Mouse (Mus musculus): Measurements from ENCODE around the gene Olfr522. TPM values are rescaled to one million over a fixed set of nuclear protein-coding genes. Genes with fewer than 3 reads are reported as not detected.

Gene Olfr522
- not detected in 2 replicates for polyA plus RNA-seq (2015; fragmentation: Nextera tagmentation; extraction: Ambion mirVana)

GRCm38 (mm10) chr7:140164664-140165063 lies at the start of gene Olfr522:
Gene Olfr522, minus strand, starts transcription at chr7:140164764.
- Histone ChIP-seq H3K36me3 (ENCODE audit: control insufficient read depth, insufficient read depth, low read length) (no peaks in the 10 kb centered on the region), H3K9me3 (ENCODE audit: control insufficient read depth, low read length) (no peaks in the 10 kb centered on the region), H3K4me1 (ENCODE audit: control insufficient read depth, insufficient read depth, low read depth, low read length) (no peaks in the 10 kb centered on the region), H3K4me3 (ENCODE audit: low read length) (no peak within 1 kb of the TSS), H3K27me3 (replicated peaks; ENCODE audit: control insufficient read depth, insufficient read depth, low read length) (no peaks in the 10 kb centered on the region), H3K9ac (ENCODE audit: low read depth, low read length) (no peak within 1 kb of the TSS), H3K27ac (ENCODE audit: low read depth, low read length) (no peak within 1 kb of the TSS), H3K4me2 (ENCODE audit: low read length) (no peak within 1 kb of the TSS)
- WGBS, result 58% methylated on average over 7 of the region's 7 CpGs
- no peak for ATAC-seq

DNA sequence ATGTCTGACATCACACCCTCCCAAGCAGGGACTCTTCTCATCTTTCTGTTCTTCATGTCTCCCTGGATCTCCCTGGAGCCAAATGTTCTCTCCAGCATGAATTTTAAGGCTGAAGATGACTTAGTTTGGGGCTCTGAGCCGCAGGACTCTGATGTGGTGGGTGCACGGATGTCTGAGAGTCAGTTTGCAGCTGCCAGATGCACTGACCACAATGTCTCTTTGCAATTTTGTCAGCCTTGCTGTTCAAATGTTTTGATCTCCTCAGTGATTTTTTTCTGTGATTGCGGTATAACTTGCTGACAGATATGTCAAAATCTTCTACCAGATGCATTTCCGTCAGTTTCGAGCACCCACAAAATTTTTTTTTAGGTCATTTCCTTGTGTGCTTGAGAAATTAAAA lies 49.3 kb upstream of the Olfr522 start:
- no peaks in the 10 kb centered on the region for H3K36me3 ChIP-seq (ENCODE audit: control insufficient read depth, insufficient read depth, low read length)
- H3K4me2 ChIP-seq (ENCODE audit: low read length), result no peak overlapping the region
- ATAC-seq, result no peak
- 81% methylated on average over 5 of the region's 5 CpGs for WGBS
- H3K27me3 ChIP-seq (replicated peaks; ENCODE audit: control insufficient read depth, insufficient read depth, low read length), result no peaks in the 10 kb centered on the region
- no peaks in the 10 kb centered on the region for H3K9me3 ChIP-seq (ENCODE audit: control insufficient read depth, low read length)
- no peak overlapping the region for H3K27ac ChIP-seq (ENCODE audit: low read depth, low read length)
- H3K4me3 ChIP-seq (ENCODE audit: low read length), result no peak overlapping the region
- H3K4me1 ChIP-seq (ENCODE audit: control insufficient read depth, insufficient read depth, low read depth, low read length), result no peaks in the 10 kb centered on the region
- no peak overlapping the region for H3K9ac ChIP-seq (ENCODE audit: low read depth, low read length)

DNA sequence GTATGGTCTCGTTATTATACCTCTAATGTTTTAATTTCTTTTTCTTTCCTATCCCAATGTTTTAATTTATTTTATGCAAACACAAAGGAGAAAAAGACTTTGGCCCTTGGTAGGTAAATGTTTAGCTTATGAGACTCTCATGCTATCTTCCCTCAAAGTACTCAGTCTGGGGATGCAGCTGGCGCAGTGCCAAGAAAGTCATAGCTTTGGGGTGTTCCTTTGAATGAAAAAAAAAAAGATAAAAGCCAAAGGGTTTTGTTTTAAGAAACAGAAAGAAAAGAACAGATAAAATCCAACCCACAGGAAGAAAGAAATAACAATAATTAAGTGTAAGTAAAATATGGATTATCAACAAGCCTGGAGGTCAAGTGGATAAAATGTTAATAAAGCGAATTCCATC lies 44.1 kb upstream of the Olfr522 start:
- no peaks in the 10 kb centered on the region for H3K9me3 ChIP-seq (ENCODE audit: control insufficient read depth, low read length)
- no peak for ATAC-seq
- H3K27ac ChIP-seq (ENCODE audit: low read depth, low read length), result no peak overlapping the region
- no peaks in the 10 kb centered on the region for H3K36me3 ChIP-seq (ENCODE audit: control insufficient read depth, insufficient read depth, low read length)
- H3K4me3 ChIP-seq (ENCODE audit: low read length), result no peak overlapping the region
- H3K27me3 ChIP-seq (replicated peaks; ENCODE audit: control insufficient read depth, insufficient read depth, low read length), result no peaks in the 10 kb centered on the region
- H3K4me1 ChIP-seq (ENCODE audit: control insufficient read depth, insufficient read depth, low read depth, low read length), result no peaks in the 10 kb centered on the region
- H3K4me2 ChIP-seq (ENCODE audit: low read length), result no peak overlapping the region
- 91% methylated on average over 3 of the region's 3 CpGs for WGBS
- no peak overlapping the region for H3K9ac ChIP-seq (ENCODE audit: low read depth, low read length)

DNA sequence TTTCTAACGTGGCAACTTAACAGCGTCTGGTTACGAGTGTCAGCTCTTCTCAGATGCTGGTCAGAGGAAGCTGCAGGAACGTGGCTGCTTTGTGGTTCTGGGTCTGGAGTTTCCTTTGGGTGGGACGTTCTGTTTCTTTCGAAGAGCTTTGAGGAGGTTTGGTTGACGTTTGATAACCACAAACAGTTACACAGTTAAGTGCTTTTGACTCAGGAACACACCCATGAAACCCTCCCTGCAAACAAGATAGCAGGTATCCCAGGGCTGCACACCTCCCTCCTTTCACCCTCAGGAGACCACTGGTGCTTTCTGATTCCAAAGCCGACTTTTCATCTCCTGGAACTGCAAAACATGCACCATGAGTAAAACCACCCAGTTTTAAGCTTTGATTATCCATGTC lies 43.6 kb upstream of the Olfr522 start:
- no peaks in the 10 kb centered on the region for H3K4me1 ChIP-seq (ENCODE audit: control insufficient read depth, insufficient read depth, low read depth, low read length)
- whole genome bisulfite sequencing, result 82% methylated on average over 8 of the region's 8 CpGs
- ATAC-seq, result no peak
- H3K4me2 ChIP-seq (ENCODE audit: low read length), result no peak overlapping the region
- no peaks in the 10 kb centered on the region for H3K9me3 ChIP-seq (ENCODE audit: control insufficient read depth, low read length)
- H3K4me3 ChIP-seq (ENCODE audit: low read length), result no peak overlapping the region
- no peaks in the 10 kb centered on the region for H3K36me3 ChIP-seq (ENCODE audit: control insufficient read depth, insufficient read depth, low read length)
- no peak overlapping the region for H3K27ac ChIP-seq (ENCODE audit: low read depth, low read length)
- no peak overlapping the region for H3K9ac ChIP-seq (ENCODE audit: low read depth, low read length)
- H3K27me3 ChIP-seq (replicated peaks; ENCODE audit: control insufficient read depth, insufficient read depth, low read length), result no peaks in the 10 kb centered on the region

DNA sequence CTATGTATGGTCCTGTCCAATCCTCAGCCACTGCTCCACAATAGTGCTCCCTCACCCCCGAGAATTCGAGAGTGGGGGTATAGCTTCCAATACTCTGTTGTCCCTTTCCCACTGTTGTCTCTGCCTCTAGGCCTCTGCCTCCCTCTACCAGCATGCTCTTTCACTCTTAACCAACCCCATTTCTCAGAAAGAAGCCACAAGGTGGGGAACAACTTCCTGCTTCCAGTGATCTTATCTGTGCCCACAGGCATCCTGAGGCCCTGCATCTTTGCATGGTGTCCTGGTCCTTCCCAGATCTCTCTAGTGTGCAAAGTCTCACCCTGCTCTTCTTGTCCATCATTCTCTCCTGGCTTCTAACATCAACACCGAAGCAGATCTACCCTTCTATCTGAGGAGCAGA lies 42.3 kb upstream of the Olfr522 start:
- no peak overlapping the region for H3K4me2 ChIP-seq (ENCODE audit: low read length)
- no peaks in the 10 kb centered on the region for H3K27me3 ChIP-seq (replicated peaks; ENCODE audit: control insufficient read depth, insufficient read depth, low read length)
- no peak for ATAC-seq
- no peaks in the 10 kb centered on the region for H3K9me3 ChIP-seq (ENCODE audit: control insufficient read depth, low read length)
- no peak overlapping the region for H3K4me3 ChIP-seq (ENCODE audit: low read length)
- H3K27ac ChIP-seq (ENCODE audit: low read depth, low read length), result no peak overlapping the region
- WGBS, result 94% methylated on average over 3 of the region's 3 CpGs
- no peaks in the 10 kb centered on the region for H3K4me1 ChIP-seq (ENCODE audit: control insufficient read depth, insufficient read depth, low read depth, low read length)
- H3K9ac ChIP-seq (ENCODE audit: low read depth, low read length), result no peak overlapping the region
- no peaks in the 10 kb centered on the region for H3K36me3 ChIP-seq (ENCODE audit: control insufficient read depth, insufficient read depth, low read length)

GRCm38 (mm10) chr7:140205864-140206263 lies 41.3 kb upstream of the Olfr522 start, which contains the start of gene Olfr524:
Gene Olfr524, minus strand, starts transcription at chr7:140205964.
- no peak within 1 kb of the TSS for H3K4me3 ChIP-seq (ENCODE audit: low read length)
- H3K9me3 ChIP-seq (ENCODE audit: control insufficient read depth, low read length), result no peaks in the 10 kb centered on the region
- no peaks in the 10 kb centered on the region for H3K4me1 ChIP-seq (ENCODE audit: control insufficient read depth, insufficient read depth, low read depth, low read length)
- ATAC-seq, result no peak
- no peaks in the 10 kb centered on the region for H3K27me3 ChIP-seq (replicated peaks; ENCODE audit: control insufficient read depth, insufficient read depth, low read length)
- no peak within 1 kb of the TSS for H3K9ac ChIP-seq (ENCODE audit: low read depth, low read length)
- H3K4me2 ChIP-seq (ENCODE audit: low read length), result no peak within 1 kb of the TSS
- H3K36me3 ChIP-seq (ENCODE audit: control insufficient read depth, insufficient read depth, low read length), result no peaks in the 10 kb centered on the region
- no peak within 1 kb of the TSS for H3K27ac ChIP-seq (ENCODE audit: low read depth, low read length)

- H3K36me3 ChIP-seq (ENCODE audit: control insufficient read depth, insufficient read depth, low read length), result no peaks in the 10 kb centered on the region
- 88% methylated on average over 4 of the region's 4 CpGs for WGBS
- no peaks in the 10 kb centered on the region for H3K27me3 ChIP-seq (replicated peaks; ENCODE audit: control insufficient read depth, insufficient read depth, low read length)
- no peak for ATAC-seq
- H3K9me3 ChIP-seq (ENCODE audit: control insufficient read depth, low read length), result no peaks in the 10 kb centered on the region
- H3K27ac ChIP-seq (ENCODE audit: low read depth, low read length), result no peak overlapping the region
- H3K4me2 ChIP-seq (ENCODE audit: low read length), result no peak overlapping the region
- no peak overlapping the region for H3K4me3 ChIP-seq (ENCODE audit: low read length)
- no peaks in the 10 kb centered on the region for H3K4me1 ChIP-seq (ENCODE audit: control insufficient read depth, insufficient read depth, low read depth, low read length)
- no peak overlapping the region for H3K9ac ChIP-seq (ENCODE audit: low read depth, low read length)
Measured at GRCm38 (mm10) chr7:140201090-140201489, 36.5 kb upstream of the Olfr522 start.

DNA sequence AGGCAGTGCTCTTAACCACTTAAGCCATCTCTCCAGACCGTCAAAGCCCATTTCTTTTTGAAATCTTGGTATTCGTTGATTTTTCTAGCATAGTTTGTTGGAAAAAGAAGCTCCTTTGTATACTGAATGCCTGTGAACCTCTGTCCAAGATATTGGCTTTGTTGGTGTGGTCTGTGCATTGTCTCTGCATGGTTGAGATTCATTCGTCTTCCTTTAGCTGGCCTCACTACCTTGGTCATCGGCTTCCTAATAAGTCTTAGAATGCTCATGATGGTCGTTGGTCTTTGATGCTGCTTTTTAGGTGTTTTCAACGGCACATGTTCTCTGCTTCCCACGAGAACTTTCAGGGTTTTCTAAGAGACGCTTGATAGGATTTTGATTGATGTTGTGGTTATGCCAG lies 31.4 kb upstream of the Olfr522 start:
- ATAC-seq, result no peak
- WGBS, result 81% methylated on average over 8 of the region's 8 CpGs
- no peaks in the 10 kb centered on the region for H3K9me3 ChIP-seq (ENCODE audit: control insufficient read depth, low read length)

GRCm38 (mm10) chr7:140194031-140194430 lies 29.5 kb upstream of the Olfr522 start:
- no peaks in the 10 kb centered on the region for H3K36me3 ChIP-seq (ENCODE audit: control insufficient read depth, insufficient read depth, low read length)
- no peak overlapping the region for H3K4me3 ChIP-seq (ENCODE audit: low read length)
- 87% methylated on average over 4 of the region's 4 CpGs for WGBS
- H3K9ac ChIP-seq (ENCODE audit: low read depth, low read length), result no peak overlapping the region
- no peak overlapping the region for H3K4me2 ChIP-seq (ENCODE audit: low read length)
- H3K27me3 ChIP-seq (replicated peaks; ENCODE audit: control insufficient read depth, insufficient read depth, low read length), result no peaks in the 10 kb centered on the region
- H3K4me1 ChIP-seq (ENCODE audit: control insufficient read depth, insufficient read depth, low read depth, low read length), result no peaks in the 10 kb centered on the region
- H3K27ac ChIP-seq (ENCODE audit: low read depth, low read length), result no peak overlapping the region
- H3K9me3 ChIP-seq (ENCODE audit: control insufficient read depth, low read length), result no peaks in the 10 kb centered on the region
- no peak for ATAC-seq

More for the DNA sequence above, 31.4 kb upstream of the Olfr522 start:
- Histone ChIP-seq H3K4me1 (ENCODE audit: control insufficient read depth, insufficient read depth, low read depth, low read length) (no peaks in the 10 kb centered on the region), H3K9ac (ENCODE audit: low read depth, low read length) (no peak overlapping the region), H3K4me2 (ENCODE audit: low read length) (no peak overlapping the region), H3K4me3 (ENCODE audit: low read length) (no peak overlapping the region), H3K27me3 (replicated peaks; ENCODE audit: control insufficient read depth, insufficient read depth, low read length) (no peaks in the 10 kb centered on the region), H3K27ac (ENCODE audit: low read depth, low read length) (no peak overlapping the region), H3K36me3 (ENCODE audit: control insufficient read depth, insufficient read depth, low read length) (no peaks in the 10 kb centered on the region)

GRCm38 (mm10) chr7:140192851-140193250 lies 28.3 kb upstream of the Olfr522 start:
- Histone ChIP-seq H3K36me3 (ENCODE audit: control insufficient read depth, insufficient read depth, low read length) (no peaks in the 10 kb centered on the region), H3K9ac (ENCODE audit: low read depth, low read length) (no peak overlapping the region), H3K4me3 (ENCODE audit: low read length) (no peak overlapping the region), H3K27ac (ENCODE audit: low read depth, low read length) (no peak overlapping the region), H3K4me2 (ENCODE audit: low read length) (no peak overlapping the region), H3K9me3 (ENCODE audit: control insufficient read depth, low read length) (no peaks in the 10 kb centered on the region), H3K4me1 (ENCODE audit: control insufficient read depth, insufficient read depth, low read depth, low read length) (no peaks in the 10 kb centered on the region), H3K27me3 (replicated peaks; ENCODE audit: control insufficient read depth, insufficient read depth, low read length) (no peaks in the 10 kb centered on the region)
- no peak for ATAC-seq
- WGBS, result 82% methylated on average over 2 of the region's 2 CpGs

All from hindbrain, embryonic 16.5 days (tissue).